Mouse (Mus musculus) lung, embryonic 15.5 days (tissue): ENCODE results near the gene Slc15a4. TPM values are rescaled to one million over a fixed set of nuclear protein-coding genes. Genes with fewer than 3 reads are reported as not detected.

Experiments used
- ATAC-seq: fragments of 200-750 bp; cut with Nextera tagmentation; 2 replicates; pipeline ENCODE4 v1.8.0; 2017; ENCODE audit warnings: moderate number of reproducible peaks, borderline replicate concordance; ENCODE audit not compliant: low FRiP score, low TSS enrichment; ENCODE audit errors: extremely low read depth
- H3K27ac ChIP-seq: fragments of 300-500 bp; sonication (generic); 2 replicates; pipeline ENCODE4 v1.5.1; 2015; ENCODE audit warnings: moderate library complexity, mild to moderate bottlenecking, inconsistent platforms
- H3K27me3 ChIP-seq: fragments of 300-500 bp; sonication (generic); 2 replicates; pipeline ENCODE4 v1.6.1; 2015; ENCODE audit warnings: inconsistent platforms
- H3K36me3 ChIP-seq: fragments of 300-500 bp; sonication (generic); 2 replicates; pipeline ENCODE4 v1.6.1; 2015; ENCODE audit warnings: inconsistent platforms
- H3K4me1 ChIP-seq: fragments of 300-500 bp; sonication (generic); 2 replicates; pipeline ENCODE4 v1.6.1; 2015; ENCODE audit warnings: inconsistent platforms
- H3K4me2 ChIP-seq: fragments of 300-500 bp; sonication (generic); 2 replicates; pipeline ENCODE4 v1.6.1; 2015; ENCODE audit warnings: inconsistent platforms, mild to moderate bottlenecking, moderate library complexity
- H3K4me3 ChIP-seq: fragments of 300-500 bp; sonication (generic); 2 replicates; pipeline ENCODE4 v1.5.1; 2015; ENCODE audit warnings: mild to moderate bottlenecking, inconsistent platforms
- H3K9ac ChIP-seq: fragments of 300-500 bp; sonication (generic); 2 replicates; pipeline ENCODE4 v1.6.1; 2015; ENCODE audit warnings: inconsistent platforms
- H3K9me3 ChIP-seq: fragments of 300-500 bp; sonication (generic); 2 replicates; pipeline ENCODE4 v1.6.1; 2016; ENCODE audit warnings: inconsistent platforms
- WGBS: fragments of 180-500 bp; shearing (Covaris S2); methylation state at CpG from one replicate; pipeline ENCODE4 v1.1.7; 2015; 5-methylcytosine and 5-hydroxymethylcytosine counted together
- polyA plus RNA-seq: library from polyadenylated mRNA; unstranded; fragments of >200 nt; fragmentation: Nextera tagmentation; extraction: Ambion mirVana; gene quantifications from 2 replicates; pipeline ENCODE4 v1.2.1, GENCODE M21; 2015

Gene Slc15a4
- polyA plus RNA-seq, 1 experiment from 2014 or later: 29.0 TPM

DNA sequence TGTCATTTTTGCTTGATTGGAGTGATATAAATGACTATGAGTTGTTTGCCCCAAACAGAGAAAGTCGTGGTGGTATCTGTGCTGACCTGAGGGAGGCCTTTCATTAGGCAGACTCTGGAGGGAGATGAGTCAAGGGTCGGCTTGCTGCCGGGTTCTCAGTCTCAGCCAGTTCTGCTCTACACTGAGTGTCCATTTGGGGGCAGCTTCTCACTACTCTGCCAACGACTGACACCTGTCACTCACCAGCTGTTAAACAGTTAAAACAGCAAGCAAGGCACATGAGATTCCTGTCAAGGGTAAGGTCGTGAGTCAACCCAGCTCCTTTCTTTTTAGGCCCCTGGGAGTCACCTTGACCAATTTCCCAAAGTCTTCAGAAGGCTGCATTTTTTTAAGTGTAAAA, 40.3 kb downstream of the Slc15a4 start:
- H3K4me1 ChIP-seq: no peaks in the 10 kb centered on the region
- no peaks in the 10 kb centered on the region for H3K9me3 ChIP-seq
- no peak overlapping the region for H3K27ac ChIP-seq
- WGBS: 60% methylated on average over 5 of the region's 5 CpGs
- no peak overlapping the region for H3K9ac ChIP-seq
- H3K36me3 ChIP-seq: peaks cover 56% of the 10 kb centered on the region
- no peaks in the 10 kb centered on the region for H3K27me3 ChIP-seq
- no peak overlapping the region for H3K4me2 ChIP-seq
- no peak overlapping the region for H3K4me3 ChIP-seq
- no peak for ATAC-seq

DNA sequence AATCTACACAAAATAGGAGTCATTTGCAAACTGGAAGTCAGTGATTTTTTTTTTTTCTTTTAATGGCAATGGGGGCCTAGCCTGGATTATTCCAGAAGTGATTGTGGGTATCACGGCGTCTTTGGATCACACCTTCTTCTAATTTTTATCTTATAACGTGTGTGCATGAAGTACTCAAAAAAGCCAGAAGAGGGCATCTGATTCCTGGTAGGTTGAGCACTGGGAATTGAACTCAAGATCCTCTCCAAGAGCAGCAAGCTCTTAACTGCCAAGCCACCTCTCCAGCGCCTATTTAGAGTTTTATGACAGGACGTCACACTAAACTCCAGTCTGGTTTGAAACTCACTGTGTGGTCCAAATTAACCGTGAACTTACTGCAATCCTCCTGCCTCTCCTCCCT, 44.8 kb downstream of the Slc15a4 start:
- H3K27ac ChIP-seq: no peak overlapping the region

DNA sequence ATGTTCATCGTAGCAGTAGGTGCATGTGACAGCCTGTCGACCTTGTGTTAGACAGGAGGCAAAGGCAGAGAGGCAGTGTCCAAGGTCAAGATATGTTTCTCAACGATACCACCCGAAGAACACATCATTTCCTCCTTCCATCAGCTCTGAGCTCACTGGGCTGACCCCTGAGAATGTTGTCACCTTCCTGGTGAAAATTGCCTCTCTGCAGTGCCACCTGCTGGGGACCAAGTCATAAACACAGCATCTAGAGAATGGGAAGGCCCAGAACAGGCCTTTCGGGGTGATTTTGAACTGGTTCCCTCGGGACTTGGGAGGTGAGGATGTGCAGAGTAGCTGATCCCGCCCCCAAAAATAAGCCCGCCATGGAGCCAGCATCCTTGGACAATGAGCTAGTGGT, 49.0 kb downstream of the Slc15a4 start:
- ATAC-seq: no peak
- H3K9ac ChIP-seq: no peak overlapping the region
- H3K4me1 ChIP-seq: no peaks in the 10 kb centered on the region
- WGBS: 78% methylated on average over 8 of the region's 8 CpGs
- H3K9me3 ChIP-seq: no peaks in the 10 kb centered on the region
- H3K4me3 ChIP-seq: no peak overlapping the region
- H3K27me3 ChIP-seq: no peaks in the 10 kb centered on the region
- no peak overlapping the region for H3K4me2 ChIP-seq
- no peak overlapping the region for H3K27ac ChIP-seq
- H3K36me3 ChIP-seq: no peaks in the 10 kb centered on the region

More for the DNA sequence above, 44.8 kb downstream of the Slc15a4 start:
- WGBS: 61% methylated on average over 6 of the region's 6 CpGs
- ATAC-seq: no peak
- H3K4me1 ChIP-seq: no peaks in the 10 kb centered on the region
- H3K27me3 ChIP-seq: no peaks in the 10 kb centered on the region
- H3K9ac ChIP-seq: no peak overlapping the region
- peaks cover 13% of the 10 kb centered on the region for H3K36me3 ChIP-seq
- no peak overlapping the region for H3K4me3 ChIP-seq
- no peaks in the 10 kb centered on the region for H3K9me3 ChIP-seq
- no peak overlapping the region for H3K4me2 ChIP-seq

DNA sequence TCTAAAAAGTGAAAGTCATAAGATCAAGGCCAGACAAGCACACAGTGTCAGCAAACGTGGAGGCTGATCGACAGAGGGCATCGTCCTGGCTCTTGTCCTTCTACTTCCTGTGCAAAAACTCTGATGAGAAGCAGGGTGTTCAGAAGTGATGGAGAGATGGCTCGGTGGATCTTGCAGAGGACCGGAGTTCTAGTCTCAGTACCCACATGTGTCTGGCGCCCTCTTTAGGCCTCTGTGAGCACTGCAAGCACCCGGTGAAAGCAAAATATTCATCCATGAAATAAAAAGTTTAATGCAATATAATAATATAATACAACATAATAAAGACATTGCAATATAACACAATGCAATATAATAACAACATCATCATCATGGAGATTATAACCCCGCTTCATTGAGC, 55.3 kb downstream of the Slc15a4 start:
- Histone ChIP-seq H3K9me3 (no peaks in the 10 kb centered on the region), H3K36me3 (no peaks in the 10 kb centered on the region), H3K4me1 (no peaks in the 10 kb centered on the region), H3K4me3 (no peak overlapping the region), H3K4me2 (no peak overlapping the region), H3K27ac (no peak overlapping the region), H3K27me3 (no peaks in the 10 kb centered on the region), H3K9ac (no peak overlapping the region)
- no peak for ATAC-seq
- WGBS: 42% methylated on average over 8 of the region's 8 CpGs

DNA sequence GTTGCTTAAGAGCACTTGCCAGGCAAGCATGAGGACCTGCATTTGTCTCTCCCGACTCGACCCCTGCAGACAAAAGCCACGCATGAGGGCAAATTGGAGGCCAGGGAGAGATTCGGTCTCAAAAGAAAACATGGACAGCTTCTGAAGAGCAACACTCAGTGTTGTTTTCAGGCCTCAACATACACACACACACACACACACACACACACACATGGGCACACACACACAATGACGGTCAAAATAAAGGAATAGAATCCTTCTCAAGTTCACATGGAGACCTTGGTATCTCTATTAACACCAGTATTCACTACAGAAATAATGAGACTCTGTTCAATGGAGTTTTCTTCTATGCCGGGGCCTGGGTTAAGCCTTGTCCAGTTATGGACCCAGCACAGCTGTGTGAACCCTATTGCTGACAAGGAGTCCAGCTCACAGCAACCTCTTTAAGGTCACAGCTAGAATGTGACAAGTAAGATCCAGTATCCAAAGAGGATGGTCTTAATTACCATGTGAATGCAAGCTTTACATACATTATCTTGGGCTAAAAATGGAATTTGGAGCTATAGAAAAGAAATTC, 65.4 kb downstream of the Slc15a4 start:
- H3K4me3 ChIP-seq: no peak overlapping the region
- no peak for ATAC-seq
- H3K27ac ChIP-seq: no peak overlapping the region
- H3K4me2 ChIP-seq: no peak overlapping the region
- WGBS: 73% methylated on average over 6 of the region's 6 CpGs
- H3K27me3 ChIP-seq: no peaks in the 10 kb centered on the region
- H3K4me1 ChIP-seq: no peaks in the 10 kb centered on the region
- H3K9ac ChIP-seq: no peak overlapping the region
- H3K9me3 ChIP-seq: no peaks in the 10 kb centered on the region
- 0 out of 2 replicates have a peak, but pooled peaks cover 2% of the 10 kb centered on the region for H3K36me3 ChIP-seq

DNA sequence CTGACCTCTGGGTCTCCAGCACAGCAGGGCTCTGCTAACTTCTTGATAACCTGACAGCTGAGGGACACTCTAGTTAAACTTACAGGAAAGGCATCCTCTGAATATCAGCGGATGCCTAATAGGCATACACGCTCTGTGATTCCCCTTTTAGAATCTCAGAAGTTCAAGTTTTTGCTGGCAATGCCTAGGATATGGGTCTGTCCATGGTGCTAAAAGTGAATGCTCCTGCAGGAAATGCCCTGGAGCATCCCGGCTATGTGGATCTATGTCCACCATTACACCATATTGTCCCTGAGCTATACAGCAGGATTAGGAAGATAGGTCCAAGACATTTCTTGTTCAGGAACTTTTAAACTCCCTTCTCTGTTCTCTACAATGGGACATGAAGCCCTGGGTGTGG, 71.6 kb downstream of the Slc15a4 start:
- no peak overlapping the region for H3K9ac ChIP-seq
- ATAC-seq: no peak
- H3K4me3 ChIP-seq: no peak overlapping the region
- no peak overlapping the region for H3K27ac ChIP-seq
- H3K9me3 ChIP-seq: no peaks in the 10 kb centered on the region
- H3K36me3 ChIP-seq: 0 out of 2 replicates have a peak, but pooled peaks cover 2% of the 10 kb centered on the region
- H3K27me3 ChIP-seq: no peaks in the 10 kb centered on the region
- H3K4me1 ChIP-seq: no peaks in the 10 kb centered on the region
- 77% methylated on average over 3 of the region's 3 CpGs for WGBS
- H3K4me2 ChIP-seq: no peak overlapping the region

DNA sequence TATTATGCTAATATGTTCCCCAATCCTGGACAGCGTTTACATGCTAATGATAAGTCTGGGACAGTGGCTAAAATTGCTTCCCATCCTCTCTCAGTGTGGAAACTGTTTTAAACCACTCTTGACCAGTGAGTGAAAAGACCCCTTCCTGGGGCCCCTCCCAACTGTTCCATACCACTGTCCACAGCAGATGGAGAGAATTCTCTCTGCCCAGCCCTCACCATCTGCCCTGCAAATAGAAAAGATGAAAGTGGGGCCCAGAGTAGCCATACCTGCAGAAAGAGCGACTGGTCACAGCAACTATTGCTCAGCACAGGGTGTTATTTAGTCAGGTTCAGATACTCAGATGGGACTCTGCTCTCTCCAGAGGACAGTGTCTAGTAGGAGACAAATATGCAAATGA, 84.6 kb downstream of the Slc15a4 start:
- no peak for ATAC-seq
- no peak overlapping the region for H3K4me3 ChIP-seq
- no peak overlapping the region for H3K9ac ChIP-seq
- H3K27me3 ChIP-seq: no peaks in the 10 kb centered on the region
- no peaks in the 10 kb centered on the region for H3K36me3 ChIP-seq
- H3K27ac ChIP-seq: no peak overlapping the region
- H3K9me3 ChIP-seq: no peaks in the 10 kb centered on the region
- H3K4me1 ChIP-seq: no peaks in the 10 kb centered on the region
- no peak overlapping the region for H3K4me2 ChIP-seq
- WGBS: 78% methylated on average over 2 of the region's 2 CpGs

DNA sequence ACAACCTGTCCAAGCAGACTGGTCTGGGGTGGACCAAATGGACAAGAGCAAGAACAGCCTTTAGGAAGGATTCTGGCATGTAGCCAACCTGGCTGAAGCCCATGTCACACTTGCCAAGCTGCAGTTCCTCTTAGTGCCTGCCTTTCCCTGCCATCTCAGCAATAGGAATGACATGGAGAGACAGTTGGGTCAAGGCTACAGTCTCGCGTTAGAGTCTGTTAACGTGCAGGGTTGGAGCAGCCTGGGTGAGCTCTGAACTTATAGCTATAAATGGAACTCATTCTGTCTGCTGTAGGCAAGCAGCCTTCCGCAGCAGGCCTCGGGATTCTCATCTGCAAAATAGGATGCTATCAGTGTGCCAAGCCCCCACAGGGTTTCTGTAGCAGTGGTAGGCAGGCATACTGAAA, 86.1 kb downstream of the Slc15a4 start:
- H3K9me3 ChIP-seq: no peaks in the 10 kb centered on the region
- no peak overlapping the region for H3K4me2 ChIP-seq
- no peak overlapping the region for H3K4me3 ChIP-seq
- no peak overlapping the region for H3K27ac ChIP-seq
- ATAC-seq: no peak
- no peaks in the 10 kb centered on the region for H3K27me3 ChIP-seq
- 69% methylated on average over 5 of the region's 5 CpGs for WGBS
- no peaks in the 10 kb centered on the region for H3K4me1 ChIP-seq
- no peak overlapping the region for H3K9ac ChIP-seq
- H3K36me3 ChIP-seq: no peaks in the 10 kb centered on the region

Other genes starting within 250 kb of the Slc15a4 start
- gene Glt1d1, start 635 bp downstream of the Slc15a4 start, polyA plus RNA-seq: 0.42 and 0.65 TPM in 2 replicates